Mouse (Mus musculus) stomach, embryonic 14.5 days (tissue): ENCODE measurements around the gene Lrp8. TPM values are rescaled to one million over a fixed set of nuclear protein-coding genes. Genes with fewer than 3 reads are reported as not detected.
A peak's percentile ranks its signal among the peaks of the same experiment; 100 is the strongest.

Experiments
- ATAC-seq: fragments of 200-750 bp; cut with Nextera tagmentation; 2 replicates; pipeline ENCODE4 v1.8.0; 2017; ENCODE audit warnings: low read depth, moderate TSS enrichment; ENCODE audit not compliant: insufficient number of reproducible peaks, insufficient read depth, low FRiP score
- H3K27ac ChIP-seq: fragments of 300-500 bp; sonication (generic); 2 replicates; pipeline ENCODE4 v1.5.1; 2014; ENCODE audit warnings: mild to moderate bottlenecking, low read length, moderate library complexity, mixed read lengths
- H3K27me3 ChIP-seq: fragments of 300-500 bp; sonication (generic); 2 replicates; pipeline ENCODE4 v1.6.1; 2014; ENCODE audit warnings: low read length, control low read depth, mixed read lengths; ENCODE audit not compliant: control insufficient read depth, insufficient read depth
- H3K36me3 ChIP-seq: fragments of 300-500 bp; sonication (generic); 2 replicates; pipeline ENCODE4 v1.6.1; 2014; ENCODE audit warnings: mild to moderate bottlenecking, control low read depth, low read length, moderate library complexity, mixed read lengths; ENCODE audit not compliant: control insufficient read depth, insufficient read depth
- H3K4me1 ChIP-seq: fragments of 300-500 bp; sonication (generic); 2 replicates; pipeline ENCODE4 v1.6.1; 2014; ENCODE audit warnings: low read length, control low read depth, mixed read lengths; ENCODE audit not compliant: control insufficient read depth, insufficient read depth
- H3K4me2 ChIP-seq: fragments of 300-500 bp; sonication (generic); replicated peaks from 2 replicates; pipeline ENCODE4 v1.6.1; 2014; ENCODE audit warnings: low read depth, low read length, control low read depth
- H3K4me3 ChIP-seq: fragments of 300-500 bp; sonication (generic); 2 replicates; pipeline ENCODE4 v1.5.1; 2014; ENCODE audit warnings: low read depth, low read length, control low read depth
- H3K9ac ChIP-seq: fragments of 300-500 bp; sonication (generic); replicated peaks from 2 replicates; pipeline ENCODE4 v1.6.1; 2014; ENCODE audit warnings: low read depth, mild to moderate bottlenecking, control low read depth, low read length, moderate library complexity, mixed read lengths
- H3K9me3 ChIP-seq: fragments of 300-500 bp; sonication (generic); 2 replicates; pipeline ENCODE4 v1.6.1; 2016; ENCODE audit warnings: low read depth, low read length, control low read depth; ENCODE audit not compliant: control insufficient read depth
- WGBS: fragments of 180-500 bp; shearing (Covaris S2); extraction: QIAGEN DNeasy Blood & Tissue Kit; methylation state at CpG from one replicate; pipeline ENCODE4 v1.1.7; 2014; 5-methylcytosine and 5-hydroxymethylcytosine counted together
- polyA plus RNA-seq: library from polyadenylated mRNA; unstranded; fragments of >200 nt; fragmentation: Nextera tagmentation; extraction: Ambion mirVana; gene quantifications from 2 replicates; pipeline ENCODE4 v1.2.1, GENCODE M21; 2014

The Lrp8 gene
- polyA plus RNA-seq, 1 experiment from 2014 or later = 1.6 TPM

- Histone ChIP-seq H3K27ac (no peak overlapping the region), H3K27me3 (0 out of 2 replicates have a peak, but pooled peaks cover 3% of the 10 kb centered on the region), H3K9me3 (no peaks in the 10 kb centered on the region), H3K9ac (peak overlapping the region; percentile 36), H3K36me3 (no peaks in the 10 kb centered on the region), H3K4me2 (peak overlapping the region; percentile 100), H3K4me3 (peak overlapping the region; percentile 62), H3K4me1 (peaks cover 11% of the 10 kb centered on the region)
- no peak for ATAC-seq
- WGBS = under 1% methylated on average over 64 of the region's 65 CpGs
Observed at GRCm38 (mm10) chr4:107802450-107803331, 630 bp downstream of the Lrp8 start.

- H3K27ac ChIP-seq = no peak overlapping the region
- peak overlapping the region; percentile 100 for H3K4me2 ChIP-seq
- under 1% methylated on average over 40 of the region's 46 CpGs for WGBS
- H3K9me3 ChIP-seq = no peaks in the 10 kb centered on the region
- H3K27me3 ChIP-seq = 0 out of 2 replicates have a peak, but pooled peaks cover 3% of the 10 kb centered on the region
- peak; percentile 91 for ATAC-seq
- H3K4me1 ChIP-seq = peaks cover 11% of the 10 kb centered on the region
- H3K4me3 ChIP-seq = peak overlapping the region; percentile 62
- no peaks in the 10 kb centered on the region for H3K36me3 ChIP-seq
- H3K9ac ChIP-seq = no peak overlapping the region
Observed at GRCm38 (mm10) chr4:107803351-107804106, 1.5 kb downstream of the Lrp8 start.

- Histone ChIP-seq H3K4me2 (no peak overlapping the region), H3K36me3 (no peaks in the 10 kb centered on the region), H3K4me1 (peaks cover 11% of the 10 kb centered on the region), H3K9ac (no peak overlapping the region), H3K27me3 (0 out of 2 replicates have a peak, but pooled peaks cover 3% of the 10 kb centered on the region), H3K4me3 (no peak overlapping the region), H3K27ac (no peak overlapping the region), H3K9me3 (no peaks in the 10 kb centered on the region)
- ATAC-seq = no peak
- WGBS = 77% methylated on average over 3 of the region's 3 CpGs
Observed at GRCm38 (mm10) chr4:107805491-107805890, 3.4 kb downstream of the Lrp8 start.

- Histone ChIP-seq H3K27ac (no peak overlapping the region), H3K4me3 (no peak overlapping the region), H3K9me3 (no peaks in the 10 kb centered on the region), H3K9ac (no peak overlapping the region), H3K4me1 (peaks cover 4% of the 10 kb centered on the region), H3K4me2 (no peak overlapping the region), H3K36me3 (no peaks in the 10 kb centered on the region), H3K27me3 (0 out of 2 replicates have a peak, but pooled peaks cover 3% of the 10 kb centered on the region)
- 68% methylated on average over 4 of the region's 4 CpGs for WGBS
- no peak for ATAC-seq
Observed at GRCm38 (mm10) chr4:107807796-107808195, 5.7 kb downstream of the Lrp8 start.

- ATAC-seq = no peak
- H3K27me3 ChIP-seq = 0 out of 2 replicates have a peak, but pooled peaks cover 3% of the 10 kb centered on the region
- H3K4me3 ChIP-seq = no peak overlapping the region
- H3K4me1 ChIP-seq = no peaks in the 10 kb centered on the region
- no peak overlapping the region for H3K4me2 ChIP-seq
- no peaks in the 10 kb centered on the region for H3K9me3 ChIP-seq
- no peaks in the 10 kb centered on the region for H3K36me3 ChIP-seq
- H3K27ac ChIP-seq = no peak overlapping the region
- H3K9ac ChIP-seq = no peak overlapping the region
Observed at GRCm38 (mm10) chr4:107808655-107809054, 6.6 kb downstream of the Lrp8 start.

- Histone ChIP-seq H3K9ac (no peak overlapping the region), H3K4me3 (no peak overlapping the region), H3K4me2 (no peak overlapping the region), H3K9me3 (no peaks in the 10 kb centered on the region), H3K36me3 (no peaks in the 10 kb centered on the region), H3K4me1 (no peaks in the 10 kb centered on the region), H3K27me3 (no peaks in the 10 kb centered on the region), H3K27ac (no peak overlapping the region)
- 83% methylated on average over 3 of the region's 3 CpGs for WGBS
- ATAC-seq = no peak
Observed at GRCm38 (mm10) chr4:107811006-107811405, 8.9 kb downstream of the Lrp8 start.

GRCm38 (mm10) chr4:107811716-107812330 lies 9.8 kb downstream of the Lrp8 start:
- no peak overlapping the region for H3K4me3 ChIP-seq
- H3K27me3 ChIP-seq = no peaks in the 10 kb centered on the region
- H3K9me3 ChIP-seq = no peaks in the 10 kb centered on the region
- no peaks in the 10 kb centered on the region for H3K4me1 ChIP-seq
- no peak overlapping the region for H3K9ac ChIP-seq
- 45% methylated on average over 10 of the region's 10 CpGs for WGBS
- no peaks in the 10 kb centered on the region for H3K36me3 ChIP-seq
- no peak for ATAC-seq
- H3K4me2 ChIP-seq = no peak overlapping the region
- no peak overlapping the region for H3K27ac ChIP-seq

GRCm38 (mm10) chr4:107812336-107812735 lies 10.3 kb downstream of the Lrp8 start:
- no peak for ATAC-seq
- WGBS = 83% methylated on average over 6 of the region's 6 CpGs
- Histone ChIP-seq H3K36me3 (no peaks in the 10 kb centered on the region), H3K4me1 (no peaks in the 10 kb centered on the region), H3K27ac (no peak overlapping the region), H3K27me3 (no peaks in the 10 kb centered on the region), H3K9ac (no peak overlapping the region), H3K4me2 (no peak overlapping the region), H3K9me3 (no peaks in the 10 kb centered on the region), H3K4me3 (no peak overlapping the region)
